Mouse (Mus musculus) intestine, embryonic 16.5 days (tissue): ENCODE measurements around the gene Eya2. TPM values are rescaled to one million over a fixed set of nuclear protein-coding genes. Genes with fewer than 3 reads are reported as not detected.

Source experiments
- ATAC-seq: fragments of 200-750 bp; cut with Nextera tagmentation; 2 replicates; pipeline ENCODE4 v1.8.0; 2017; ENCODE audit warnings: moderate TSS enrichment, moderate library complexity
- H3K27ac ChIP-seq: fragments of 300-500 bp; sonication (generic); 2 replicates; pipeline ENCODE4 v1.5.1; 2014; ENCODE audit warnings: mild to moderate bottlenecking, low read length
- H3K27me3 ChIP-seq: fragments of 300-500 bp; sonication (generic); replicated peaks from 2 replicates; pipeline ENCODE4 v1.6.1; 2014; ENCODE audit warnings: low read length, control low read depth, mixed read lengths; ENCODE audit not compliant: control insufficient read depth, insufficient read depth
- H3K36me3 ChIP-seq: fragments of 300-500 bp; sonication (generic); 2 replicates; pipeline ENCODE4 v1.6.1; 2014; ENCODE audit warnings: low read length, control low read depth; ENCODE audit not compliant: control insufficient read depth, insufficient read depth
- H3K4me1 ChIP-seq: fragments of 300-500 bp; sonication (generic); 2 replicates; pipeline ENCODE4 v1.6.1; 2014; ENCODE audit warnings: low read length, control low read depth, mixed read lengths; ENCODE audit not compliant: control insufficient read depth, insufficient read depth
- H3K4me2 ChIP-seq: fragments of 300-500 bp; sonication (generic); 2 replicates; pipeline ENCODE4 v1.6.1; 2014; ENCODE audit warnings: low read depth, low read length, control low read depth
- H3K4me3 ChIP-seq: fragments of 300-500 bp; sonication (generic); 2 replicates; pipeline ENCODE4 v1.5.1; 2014; ENCODE audit warnings: mild to moderate bottlenecking, low read length
- H3K9ac ChIP-seq: fragments of 300-500 bp; sonication (generic); 2 replicates; pipeline ENCODE4 v1.6.1; 2014; ENCODE audit warnings: low read depth, low read length
- H3K9me3 ChIP-seq: fragments of 300-500 bp; sonication (generic); 2 replicates; pipeline ENCODE4 v1.6.1; 2016; ENCODE audit warnings: low read length, control low read depth; ENCODE audit not compliant: control insufficient read depth
- WGBS: fragments of 180-500 bp; shearing (Covaris S2); extraction: QIAGEN DNeasy Blood & Tissue Kit; methylation state at CpG from one replicate; pipeline ENCODE4 v1.1.7; 2014; 5-methylcytosine and 5-hydroxymethylcytosine counted together
- polyA plus RNA-seq: library from polyadenylated mRNA; unstranded; fragments of >200 nt; fragmentation: Nextera tagmentation; extraction: Ambion mirVana; gene quantifications from 2 replicates; pipeline ENCODE4 v1.2.1, GENCODE M21; 2015

The Eya2 gene
- polyA plus RNA-seq, 1 experiment from 2014 or later = 0.33 TPM

DNA sequence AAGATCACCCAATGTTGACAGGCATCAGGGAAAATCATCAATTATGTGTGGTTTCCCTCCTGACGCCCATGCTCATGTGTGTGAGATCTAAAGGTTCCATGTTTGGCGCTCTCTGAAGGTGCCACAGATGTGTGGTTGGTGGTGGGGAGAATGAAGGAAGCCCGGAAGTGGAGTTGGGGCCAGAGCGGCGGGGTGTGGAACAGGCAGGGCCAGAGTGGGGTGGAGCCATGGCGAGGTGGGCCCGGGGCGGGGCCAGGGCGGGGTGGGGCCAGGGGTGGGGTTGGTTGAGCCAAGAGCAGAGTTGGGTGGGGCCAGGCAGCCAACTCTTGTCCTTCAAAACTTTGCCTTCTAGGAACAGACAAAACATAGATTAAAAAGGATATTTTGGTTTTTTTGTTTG is 113.4 kb downstream of the Eya2 start:
- no peak for ATAC-seq
- no peaks in the 10 kb centered on the region for H3K4me1 ChIP-seq
- 67% methylated on average over 8 of the region's 9 CpGs for WGBS

DNA sequence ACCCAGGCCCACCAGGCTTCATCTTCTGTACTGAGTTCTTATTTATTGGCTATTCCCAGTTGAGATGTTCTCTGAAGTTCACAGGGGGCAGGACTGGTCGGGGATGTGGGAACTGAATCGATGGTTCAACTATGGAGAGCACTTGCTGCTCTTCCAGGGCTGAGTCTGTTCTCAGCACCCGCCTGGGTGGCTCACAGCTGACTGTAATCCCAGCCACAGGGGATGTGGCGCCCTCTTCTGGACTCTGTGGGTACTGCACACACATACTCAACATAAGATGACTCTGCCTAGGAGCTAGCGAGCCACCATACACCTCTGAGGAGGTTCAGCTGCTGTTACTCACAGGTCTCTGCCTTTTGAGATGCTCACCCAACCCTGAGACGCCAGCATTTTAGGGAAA is 121.9 kb downstream of the Eya2 start:
- Histone ChIP-seq H3K4me3 (no peak overlapping the region), H3K27me3 (no peaks in the 10 kb centered on the region), H3K9ac (no peak overlapping the region), H3K9me3 (0 out of 2 replicates have a peak, but pooled peaks cover 3% of the 10 kb centered on the region), H3K4me1 (no peaks in the 10 kb centered on the region), H3K27ac (no peak overlapping the region), H3K4me2 (no peak overlapping the region), H3K36me3 (no peaks in the 10 kb centered on the region)
- WGBS = 80% methylated on average over 6 of the region's 6 CpGs
- no peak for ATAC-seq

More for the DNA sequence above, 113.4 kb downstream of the Eya2 start:
- no peaks in the 10 kb centered on the region for H3K9me3 ChIP-seq
- no peak overlapping the region for H3K4me2 ChIP-seq
- no peaks in the 10 kb centered on the region for H3K27me3 ChIP-seq
- no peaks in the 10 kb centered on the region for H3K36me3 ChIP-seq
- no peak overlapping the region for H3K27ac ChIP-seq
- H3K4me3 ChIP-seq = no peak overlapping the region
- H3K9ac ChIP-seq = no peak overlapping the region

DNA sequence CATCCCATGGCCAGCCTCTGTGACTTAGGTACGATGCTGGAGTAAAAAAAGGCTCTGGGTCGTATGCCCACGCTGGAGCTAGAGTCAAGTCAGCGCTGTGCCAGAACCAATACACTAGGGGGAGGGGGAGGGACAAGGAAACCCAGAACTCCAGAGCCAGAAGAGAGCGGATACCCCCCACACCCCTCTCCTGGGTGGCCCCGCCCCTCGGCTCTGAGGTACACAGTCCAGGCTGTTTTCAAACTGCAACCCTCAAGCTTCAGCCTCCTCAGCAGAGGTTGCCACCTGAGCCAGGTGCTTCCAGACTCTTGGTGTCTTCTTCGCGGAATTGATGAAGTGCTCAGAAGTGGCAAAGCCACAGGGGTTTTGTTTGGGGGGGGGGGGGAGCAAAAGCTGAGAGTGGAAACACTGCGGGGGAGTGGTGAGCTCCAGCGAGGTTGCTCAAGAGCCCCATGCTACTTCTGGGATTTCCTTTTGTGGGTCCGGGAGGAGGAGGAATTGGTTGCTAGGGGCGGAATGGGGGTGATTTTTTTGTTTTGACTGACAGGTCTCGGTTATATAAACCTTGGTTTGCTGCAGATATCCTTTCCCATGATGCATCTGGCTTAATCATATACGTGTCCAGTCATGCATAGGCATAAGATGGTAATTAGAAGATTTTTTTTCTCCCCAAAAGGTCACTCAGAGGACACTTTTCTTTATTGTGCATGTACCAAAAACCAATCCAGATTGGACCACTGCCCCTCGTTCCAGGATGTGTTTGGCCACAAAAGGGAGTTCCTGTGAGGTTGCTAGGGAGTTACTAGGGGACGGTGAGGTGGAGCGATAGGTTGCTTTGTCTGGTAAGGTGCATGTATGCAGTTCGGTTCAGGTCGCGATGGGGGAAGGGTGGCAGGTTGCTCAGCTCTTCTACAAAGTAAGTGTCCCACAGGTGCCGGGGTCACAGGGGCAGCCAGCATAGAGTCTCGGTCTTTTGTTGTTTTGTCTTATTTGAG is 122.6 kb downstream of the Eya2 start:
- H3K9me3 ChIP-seq = 0 out of 2 replicates have a peak, but pooled peaks cover 3% of the 10 kb centered on the region
- H3K27ac ChIP-seq = no peak overlapping the region
- no peak for ATAC-seq
- 59% methylated on average over 23 of the region's 23 CpGs for WGBS
- no peaks in the 10 kb centered on the region for H3K36me3 ChIP-seq
- no peak overlapping the region for H3K4me3 ChIP-seq
- no peak overlapping the region for H3K9ac ChIP-seq
- H3K4me1 ChIP-seq = no peaks in the 10 kb centered on the region
- no peak overlapping the region for H3K4me2 ChIP-seq
- H3K27me3 ChIP-seq = no peaks in the 10 kb centered on the region

DNA sequence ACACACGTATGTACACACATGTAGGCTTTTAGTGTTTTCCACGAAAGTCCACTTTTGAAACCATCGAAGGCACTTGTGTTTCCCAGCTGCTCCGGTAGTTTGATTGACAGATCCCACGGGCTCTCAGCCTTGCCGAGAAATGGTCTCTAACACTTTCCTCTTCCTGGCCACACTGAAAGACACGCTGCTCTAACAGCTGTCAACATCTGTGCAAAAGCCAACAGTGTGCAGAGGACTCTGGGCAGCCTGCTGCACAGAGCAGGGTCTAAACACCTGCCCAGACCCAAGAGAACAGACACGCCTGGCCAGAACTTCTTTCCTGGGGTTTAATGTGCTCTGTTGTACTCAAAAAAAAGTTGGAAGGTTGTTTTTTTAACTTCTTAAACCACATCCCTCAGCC is 124.5 kb downstream of the Eya2 start:
- 70% methylated on average over 8 of the region's 8 CpGs for WGBS
- no peaks in the 10 kb centered on the region for H3K36me3 ChIP-seq
- no peak for ATAC-seq
- H3K27me3 ChIP-seq = no peaks in the 10 kb centered on the region
- no peak overlapping the region for H3K4me3 ChIP-seq
- no peaks in the 10 kb centered on the region for H3K4me1 ChIP-seq
- no peak overlapping the region for H3K4me2 ChIP-seq
- no peak overlapping the region for H3K27ac ChIP-seq
- H3K9me3 ChIP-seq = 0 out of 2 replicates have a peak, but pooled peaks cover 3% of the 10 kb centered on the region
- H3K9ac ChIP-seq = no peak overlapping the region

DNA sequence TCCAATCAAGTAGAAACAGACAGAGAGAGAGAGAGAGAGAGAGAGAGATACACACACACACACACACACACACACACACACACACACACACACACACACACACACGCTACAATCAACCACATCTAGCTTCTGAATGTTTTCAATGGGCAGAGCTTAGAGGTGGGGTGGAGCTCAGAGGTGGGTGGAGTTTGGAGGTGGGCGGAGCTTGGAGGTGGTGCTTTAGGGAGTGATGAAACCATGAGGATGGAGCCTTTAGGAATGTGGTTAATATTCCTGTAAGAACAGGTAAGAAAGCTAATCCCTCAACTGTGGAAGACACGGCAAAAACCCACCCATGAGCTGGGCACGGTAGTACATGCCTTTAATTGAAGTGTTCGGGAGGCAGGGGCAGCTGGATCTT is 127.1 kb downstream of the Eya2 start:
- H3K36me3 ChIP-seq = no peaks in the 10 kb centered on the region
- no peak overlapping the region for H3K27ac ChIP-seq
- 85% methylated on average over 5 of the region's 5 CpGs for WGBS

DNA sequence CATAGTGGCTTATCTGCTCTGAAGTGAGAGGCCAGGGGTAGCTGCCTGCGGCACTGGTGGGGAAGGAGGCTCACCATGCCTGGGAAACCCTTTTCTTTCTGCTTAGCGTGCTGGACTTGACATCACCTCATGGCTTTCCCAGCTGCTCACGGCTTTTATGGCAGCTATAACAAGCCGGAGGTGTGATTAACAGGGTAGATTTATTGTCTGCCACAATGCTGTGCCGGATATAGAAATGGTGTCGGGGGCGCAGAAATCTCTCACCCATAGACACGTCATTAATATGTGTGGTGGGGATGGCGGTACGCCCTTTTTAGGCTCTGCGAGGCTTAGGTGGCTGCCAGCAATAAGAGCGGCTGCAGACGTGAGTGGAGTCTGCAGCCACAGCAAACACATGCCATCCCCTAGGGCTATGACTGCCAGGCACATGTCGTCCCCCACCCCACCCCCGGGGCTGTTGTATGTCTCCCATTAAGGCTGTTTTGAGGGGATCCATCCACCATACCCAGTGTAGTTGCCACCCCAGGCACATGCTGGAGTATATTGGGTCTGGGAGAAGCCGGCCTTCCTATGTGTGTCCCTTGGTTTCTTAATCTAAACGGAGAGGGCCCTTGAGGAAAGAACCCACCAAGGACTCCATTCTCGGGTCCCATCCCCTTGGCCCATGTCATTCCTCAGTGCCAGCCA is 137.9 kb downstream of the Eya2 start:
- no peak overlapping the region for H3K4me2 ChIP-seq
- no peaks in the 10 kb centered on the region for H3K9me3 ChIP-seq
- H3K27ac ChIP-seq = no peak overlapping the region
- no peak overlapping the region for H3K9ac ChIP-seq
- ATAC-seq = no peak
- no peaks in the 10 kb centered on the region for H3K27me3 ChIP-seq
- WGBS = 51% methylated on average over 18 of the region's 18 CpGs
- no peaks in the 10 kb centered on the region for H3K36me3 ChIP-seq
- peaks cover 2% of the 10 kb centered on the region; the same call in 1 of the 2 replicates for H3K4me1 ChIP-seq
- no peak overlapping the region for H3K4me3 ChIP-seq

More for the DNA sequence above, 127.1 kb downstream of the Eya2 start:
- Histone ChIP-seq H3K9ac (no peak overlapping the region), H3K4me2 (no peak overlapping the region), H3K9me3 (no peaks in the 10 kb centered on the region), H3K4me1 (no peaks in the 10 kb centered on the region), H3K4me3 (no peak overlapping the region), H3K27me3 (no peaks in the 10 kb centered on the region)
- no peak for ATAC-seq

DNA sequence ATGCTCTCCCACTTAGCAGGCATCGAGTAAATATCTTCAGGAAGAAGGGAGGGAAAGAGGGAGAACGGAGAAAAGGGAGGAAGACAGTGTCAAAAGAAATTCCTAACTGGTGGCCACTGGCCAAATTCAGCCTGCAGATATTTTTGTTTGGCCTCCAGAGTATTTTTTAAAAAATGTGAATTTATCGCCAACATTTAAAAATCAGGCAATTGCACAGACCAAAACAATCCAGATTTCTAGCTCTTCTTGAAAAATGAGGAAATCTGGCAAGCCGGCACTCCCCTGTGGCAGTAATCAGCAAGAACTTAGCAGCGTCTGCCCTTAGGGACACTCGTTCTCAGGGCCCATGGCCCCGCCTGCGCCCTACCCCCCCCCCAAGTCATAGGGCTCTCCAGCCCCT is 138.9 kb downstream of the Eya2 start:
- Histone ChIP-seq H3K9ac (no peak overlapping the region), H3K27ac (no peak overlapping the region), H3K27me3 (peaks cover 2% of the 10 kb centered on the region; the same call in 1 of the 2 replicates), H3K4me1 (peaks cover 2% of the 10 kb centered on the region; the same call in 1 of the 2 replicates), H3K4me2 (no peak overlapping the region), H3K36me3 (no peaks in the 10 kb centered on the region), H3K4me3 (no peak overlapping the region), H3K9me3 (no peaks in the 10 kb centered on the region)
- no peak for ATAC-seq
- 69% methylated on average over 8 of the region's 8 CpGs for WGBS

DNA sequence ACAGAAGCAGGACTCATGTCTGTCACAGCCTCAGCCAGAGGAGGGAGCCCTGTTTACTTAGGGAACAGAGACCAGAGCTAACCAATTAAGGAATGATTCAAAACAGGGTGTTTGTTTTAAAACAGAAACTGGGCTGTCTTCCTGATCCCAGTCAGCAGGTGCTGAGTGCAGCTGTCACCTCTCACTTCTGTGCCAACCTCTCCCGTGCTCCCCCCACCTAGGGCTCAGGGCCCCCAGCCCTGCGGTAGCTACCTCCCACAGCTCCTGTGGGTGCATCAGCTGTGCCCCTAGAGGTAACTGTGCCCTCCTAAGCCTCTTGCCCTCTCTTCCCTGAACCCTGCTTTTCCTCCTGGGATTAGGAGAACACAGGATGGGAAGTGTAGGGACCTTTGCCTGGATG is 141.5 kb downstream of the Eya2 start:
- Histone ChIP-seq H3K4me2 (no peak overlapping the region), H3K36me3 (no peaks in the 10 kb centered on the region), H3K9ac (peak overlapping the region; percentile 21; the same call in 1 of the 2 replicates), H3K9me3 (no peaks in the 10 kb centered on the region), H3K27ac (no peak overlapping the region), H3K4me1 (peaks cover 2% of the 10 kb centered on the region; the same call in 1 of the 2 replicates), H3K4me3 (no peak overlapping the region), H3K27me3 (peaks cover 4% of the 10 kb centered on the region; the same call in 1 of the 2 replicates)
- no peak for ATAC-seq
- WGBS = 58% methylated on average over 2 of the region's 2 CpGs

DNA sequence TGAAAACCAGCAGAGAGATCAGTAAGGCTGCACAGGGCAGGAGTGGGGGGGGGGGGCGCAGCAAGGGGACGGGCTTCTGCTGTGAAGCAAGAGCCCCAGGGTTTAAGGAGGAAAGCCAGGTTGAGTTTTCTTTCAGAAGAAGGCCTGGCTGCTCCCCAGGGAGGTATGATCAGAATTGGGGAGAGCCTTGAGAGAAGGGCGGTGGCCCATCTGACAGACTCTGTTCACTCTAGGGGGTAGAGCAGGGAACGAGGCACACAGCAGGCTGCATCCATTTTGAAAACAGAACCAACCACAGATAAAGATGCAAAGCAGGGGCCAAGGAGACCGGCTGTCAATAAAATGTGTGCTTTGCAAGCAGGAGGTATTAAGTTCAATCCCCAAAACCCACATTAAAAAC is 145.5 kb downstream of the Eya2 start:
- ATAC-seq = no peak
- peaks cover 8% of the 10 kb centered on the region; the same call in 1 of the 2 replicates for H3K27me3 ChIP-seq
- no peak overlapping the region for H3K9ac ChIP-seq
- WGBS = 59% methylated on average over 5 of the region's 5 CpGs
- H3K4me1 ChIP-seq = peaks cover 10% of the 10 kb centered on the region
- H3K4me2 ChIP-seq = no peak overlapping the region
- no peaks in the 10 kb centered on the region for H3K9me3 ChIP-seq
- no peak overlapping the region for H3K4me3 ChIP-seq
- H3K36me3 ChIP-seq = no peaks in the 10 kb centered on the region
- H3K27ac ChIP-seq = no peak overlapping the region
